Comparison of ENCODE assay signal across 14 mouse cellular contexts in the genomic region with DNA sequence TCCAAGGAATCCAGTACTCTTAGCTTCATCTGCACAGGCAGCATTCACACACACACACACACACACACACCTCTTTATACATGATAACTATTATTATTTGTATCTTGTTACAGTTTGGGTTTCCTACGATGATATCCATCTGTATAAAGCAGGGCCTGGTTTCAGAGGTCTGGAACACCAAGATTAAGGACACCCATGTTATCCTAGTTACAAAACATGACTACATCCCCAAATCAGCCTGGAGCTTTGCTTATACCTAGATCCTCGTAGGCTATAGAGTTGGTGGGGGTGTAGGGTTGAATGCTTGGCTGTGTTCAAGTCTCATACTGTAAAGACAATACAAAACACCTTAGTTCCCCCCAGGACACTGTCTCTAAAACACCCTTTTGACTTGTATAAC. TPM values are rescaled to one million over a fixed set of nuclear protein-coding genes. Genes with fewer than 3 reads are reported as not detected.
A peak's percentile ranks its signal among the peaks of the same experiment; 100 is the strongest.
DNase-seq lines count a peak whose midpoint lies in the region; ATAC-seq and TF ChIP-seq lines count a peak whose summit lies in the region.
"Had no signal": no experiment of that assay in that cellular context is flagged by ENCODE, and none has a peak within 500 bp of the region (broad histone marks: within the 10 kb centered on the region; RNA-seq: fewer than 3 reads in every experiment).

No protein-coding gene starts in this region.

- no peaks in the 10 kb centered on the region for H3K36me3 ChIP-seq in heart, embryonic 11.5 days (ENCODE audit: control insufficient read depth, insufficient read depth, low read length)
- no peaks in the 10 kb centered on the region for H3K36me3 ChIP-seq in kidney, embryonic 14.5 days (ENCODE audit: control insufficient read depth, insufficient read depth, low read length)
- H3K36me3 ChIP-seq in kidney, adult 2 months (ENCODE audit: control insufficient read depth, insufficient read depth, low read length), result no peaks in the 10 kb centered on the region
- H3K36me3 ChIP-seq in limb, embryonic 14.5 days (ENCODE audit: control insufficient read depth, insufficient read depth, low read length), result no peaks in the 10 kb centered on the region
- H3K36me3 ChIP-seq: liver, embryonic 12.5 days; midbrain, embryonic 15.5 days had no signal

- H3K4me2 ChIP-seq in heart, embryonic 11.5 days, result no peak overlapping the region
- H3K4me2 ChIP-seq in kidney, embryonic 14.5 days (replicated peaks; ENCODE audit: low read depth, low read length), result no peak overlapping the region
- no peak overlapping the region for H3K4me2 ChIP-seq in limb, embryonic 14.5 days (replicated peaks; ENCODE audit: low read depth, low read length, severe bottlenecking)
- H3K4me2 ChIP-seq: forebrain, embryonic 13.5 days; liver, embryonic 12.5 days; midbrain, embryonic 15.5 days had no signal

- no peak for DNase-seq in heart, adult 8-10 months (ENCODE audit: low spot score)
- DNase-seq in kidney, adult 2 months, result no peak
- peak; percentile 56 for DNase-seq in Muller cell, postnatal 12 days (ENCODE audit: inconsistent ontology term)
- no peak for DNase-seq in limb, embryonic 14.5 days (ENCODE audit: low spot score)
- DNase-seq in urinary bladder, adult 18-20 months (ENCODE audit: low spot score in 2 of 2), result no peak
- DNase-seq: cerebellum, adult 9-10 months; kidney, adult 11 months; thymus, adult 2 months had no signal

- no peaks in the 10 kb centered on the region for H3K9me3 ChIP-seq in heart, embryonic 11.5 days (replicated peaks; ENCODE audit: control insufficient read depth, low read length)
- H3K9me3 ChIP-seq in kidney, embryonic 14.5 days (ENCODE audit: control insufficient read depth, low read length), result no peaks in the 10 kb centered on the region
- H3K9me3 ChIP-seq in limb, embryonic 14.5 days (ENCODE audit: control insufficient read depth, low read length), result no peaks in the 10 kb centered on the region
- H3K9me3 ChIP-seq: forebrain, embryonic 13.5 days; liver, embryonic 12.5 days; midbrain, embryonic 15.5 days had no signal

- no peak overlapping the region for H3K4me3 ChIP-seq in heart, embryonic 11.5 days (ENCODE audit: low read depth, low read length)
- H3K4me3 ChIP-seq in kidney, embryonic 14.5 days (ENCODE audit: low read length), result no peak overlapping the region
- H3K4me3 ChIP-seq in kidney, adult 2 months (ENCODE audit: insufficient read depth, low read depth, low read length), result no peak overlapping the region
- H3K4me3 ChIP-seq in limb, embryonic 14.5 days (replicated peaks; ENCODE audit: low read length), result no peak overlapping the region
- H3K4me3 ChIP-seq: forebrain, embryonic 13.5 days; liver, embryonic 12.5 days; midbrain, embryonic 15.5 days had no signal

- peaks cover 15% of the 10 kb centered on the region for H3K4me1 ChIP-seq in heart, embryonic 11.5 days (ENCODE audit: control insufficient read depth, insufficient read depth, low read length)
- H3K4me1 ChIP-seq in kidney, embryonic 14.5 days (ENCODE audit: control insufficient read depth, insufficient read depth, low read length), result peaks cover 39% of the 10 kb centered on the region
- no peaks in the 10 kb centered on the region for H3K4me1 ChIP-seq in kidney, adult 2 months (ENCODE audit: control insufficient read depth, insufficient read depth, low read length)
- peaks cover 52% of the 10 kb centered on the region for H3K4me1 ChIP-seq in limb, embryonic 14.5 days (ENCODE audit: control insufficient read depth, insufficient read depth, low read length)
- H3K4me1 ChIP-seq: liver, embryonic 12.5 days; midbrain, embryonic 15.5 days had no signal

- no peak for TF ChIP-seq CTCF in kidney, adult 2 months (conservative IDR thresholded peaks at IDR 0.05; ENCODE audit: insufficient read depth, insufficient read length, low read depth, low read length)

- WGBS in heart, embryonic 11.5 days (ENCODE audit: insufficient replicate concordance), result 74% methylated on average over 2 of the region's 2 CpGs
- 88% methylated on average over 2 of the region's 2 CpGs for WGBS in kidney, embryonic 14.5 days
- 85% methylated on average over 2 of the region's 2 CpGs for WGBS in kidney, adult 2 months
- WGBS in limb, embryonic 14.5 days, result 72% methylated on average over 2 of the region's 2 CpGs

- H3K27me3 ChIP-seq in heart, embryonic 11.5 days (ENCODE audit: control insufficient read depth, insufficient read depth, low read length), result no peaks in the 10 kb centered on the region
- no peaks in the 10 kb centered on the region for H3K27me3 ChIP-seq in kidney, embryonic 14.5 days (ENCODE audit: control insufficient read depth, insufficient read depth, low read length)
- no peaks in the 10 kb centered on the region for H3K27me3 ChIP-seq in kidney, adult 2 months (replicated peaks; ENCODE audit: control insufficient read depth, insufficient read depth, low read length)
- no peaks in the 10 kb centered on the region for H3K27me3 ChIP-seq in limb, embryonic 14.5 days (ENCODE audit: control insufficient read depth, insufficient read depth, low read length)
- H3K27me3 ChIP-seq: forebrain, embryonic 13.5 days; liver, embryonic 12.5 days; midbrain, embryonic 15.5 days had no signal

- H3K9ac ChIP-seq in heart, embryonic 11.5 days (ENCODE audit: low read depth, low read length), result no peak overlapping the region
- no peak overlapping the region for H3K9ac ChIP-seq in kidney, embryonic 14.5 days (ENCODE audit: low read depth, low read length)
- no peak overlapping the region for H3K9ac ChIP-seq in limb, embryonic 14.5 days (ENCODE audit: low read depth, low read length, severe bottlenecking)
- H3K9ac ChIP-seq: forebrain, embryonic 13.5 days; liver, embryonic 12.5 days; midbrain, embryonic 15.5 days had no signal

- peak overlapping the region; percentile 71 for H3K27ac ChIP-seq in heart, embryonic 11.5 days (ENCODE audit: low read depth, low read length)
- H3K27ac ChIP-seq in kidney, embryonic 14.5 days (ENCODE audit: low read depth, low read length), result peak overlapping the region; percentile 12; the same call in 1 of the 2 replicates
- H3K27ac ChIP-seq in kidney, adult 2 months (ENCODE audit: insufficient read depth, low read depth, low read length), result no peak overlapping the region
- H3K27ac ChIP-seq in limb, embryonic 14.5 days (replicated peaks; ENCODE audit: low read depth, low read length), result peak overlapping the region; percentile 56
- H3K27ac ChIP-seq: forebrain, embryonic 13.5 days; hindbrain, postnatal 0 days; liver, embryonic 12.5 days; midbrain, embryonic 15.5 days had no signal

- ATAC-seq in heart, embryonic 11.5 days (replicated peaks; ENCODE audit: insufficient number of reproducible peaks, low FRiP score, low TSS enrichment), result no peak
- no peak for ATAC-seq in kidney, embryonic 14.5 days (ENCODE audit: low FRiP score, low TSS enrichment)
- no peak for ATAC-seq in limb, embryonic 14.5 days (ENCODE audit: low FRiP score, low read depth)
- ATAC-seq: forebrain, embryonic 13.5 days; hindbrain, postnatal 0 days; liver, embryonic 12.5 days; midbrain, embryonic 15.5 days had no signal

- TF ChIP-seq POLR2A in kidney, adult 2 months (IDR thresholded peaks at IDR 0.05; ENCODE audit: low read depth, low read length), result no peak
- TF ChIP-seq POLR2A in limb, embryonic 14.5 days (IDR thresholded peaks at IDR 0.05; ENCODE audit: borderline replicate concordance, extremely low read depth, insufficient read depth, insufficient read length), result no peak

RNA-seq across cellular contexts. Expression of a gene that starts 56.0 kb away (rescaled TPM):
- 4,955 and 5,093 TPM in 2 replicates for polyA plus RNA-seq in heart, embryonic 11.5 days (2014; fragmentation: Nextera tagmentation; extraction: Ambion mirVana)
- over 10,000 TPM in 3 of 4 experiments, 1,000 to 10,000 TPM in 1; 9,382 to 12,072 (median 10,190) TPM for total RNA-seq in heart, adult 8-10 months (2022)
- polyA plus RNA-seq in kidney, embryonic 14.5 days (2014; fragmentation: Nextera tagmentation; extraction: Ambion mirVana), result 395 and 422 TPM in 2 replicates
- polyA plus RNA-seq in kidney, adult 2 months (2012; rRNA removed), result 57.9 and 110 TPM in 2 replicates
- 420 and 643 TPM in 2 replicates for polyA plus RNA-seq in limb, embryonic 14.5 days (2012; rRNA removed)
- polyA plus RNA-seq in limb, embryonic 14.5 days (2014; fragmentation: Nextera tagmentation; extraction: Ambion mirVana), result 724 and 728 TPM in 2 replicates
